Mouse (Mus musculus) brain, embryonic 14.5 days (tissue): ENCODE measurements around the gene Ube2f. TPM values are rescaled to one million over a fixed set of nuclear protein-coding genes. Genes with fewer than 3 reads are reported as not detected.

ENCODE experiments used
- DNase-seq: peaks from one replicate; pipeline ENCODE4 v3.0.0-alpha.2; 2011; ENCODE audit warnings: low read depth
- CTCF ChIP-seq: fragments of 200-500 bp; IDR thresholded peaks from 2 replicates; pipeline ENCODE4 v1.5.1; 2012; ENCODE audit warnings: inconsistent platforms, mild to moderate bottlenecking, moderate library complexity, borderline replicate concordance; ENCODE audit not compliant: insufficient read depth, insufficient read length; ENCODE audit errors: extremely low read depth
- POLR2A ChIP-seq: fragments of 200-500 bp; IDR thresholded peaks from 2 replicates; pipeline ENCODE4 v1.6.1; 2012; ENCODE audit warnings: mild to moderate bottlenecking, inconsistent platforms, borderline replicate concordance; ENCODE audit not compliant: poor library complexity, insufficient read depth, insufficient read length, severe bottlenecking; ENCODE audit errors: extremely low read depth
- polyA plus RNA-seq: library from polyadenylated mRNA; depleted of rRNA; stranded (reverse); fragments of >200 nt; gene quantifications from 2 replicates; pipeline ENCODE4 v1.2.3, GENCODE M21; 2012

Ube2f gene
- polyA plus RNA-seq, 1 experiment, result 45.8 TPM

GRCm38 (mm10) chr1:91240685-91241084, 9.4 kb upstream of the Ube2f start:
- no peak for DNase-seq
- TF ChIP-seq POLR2A, result no peak
- TF ChIP-seq CTCF, result no peak

- TF ChIP-seq CTCF, result no peak
- no peak for TF ChIP-seq POLR2A
- no peak for DNase-seq
These were observed 8.9 kb upstream of the Ube2f start for GRCm38 (mm10) chr1:91241249-91241648.

GRCm38 (mm10) chr1:91248242-91248641, 1.9 kb upstream of the Ube2f start:
- no peak for TF ChIP-seq CTCF
- TF ChIP-seq POLR2A, result no peak
- no peak for DNase-seq

GRCm38 (mm10) chr1:91248970-91249369, 1.1 kb upstream of the Ube2f start:
- no peak for DNase-seq
- TF ChIP-seq CTCF, result no peak
- TF ChIP-seq POLR2A, result no peak

GRCm38 (mm10) chr1:91250415-91251147, 477 bp downstream of the Ube2f start:
- TF ChIP-seq CTCF (no peak), POLR2A (no peak)
- peak; percentile 17 for DNase-seq

- TF ChIP-seq CTCF, result no peak
- no peak for TF ChIP-seq POLR2A
- DNase-seq, result no peak
These were observed 1.1 kb downstream of the Ube2f start for GRCm38 (mm10) chr1:91251148-91251650.

- TF ChIP-seq POLR2A (no peak), CTCF (peak; percentile 40; the same call in 1 of the 2 replicates)
- DNase-seq, result no peak
These were observed 1.8 kb downstream of the Ube2f start for GRCm38 (mm10) chr1:91251927-91252326.

GRCm38 (mm10) chr1:91257918-91258317, 7.8 kb downstream of the Ube2f start:
- TF ChIP-seq POLR2A, result no peak
- TF ChIP-seq CTCF, result no peak

GRCm38 (mm10) chr1:91259794-91260193, 9.7 kb downstream of the Ube2f start:
- TF ChIP-seq POLR2A (no peak), CTCF (no peak)
- no peak for DNase-seq

More at GRCm38 (mm10) chr1:91257918-91258317, 7.8 kb downstream of the Ube2f start:
- DNase-seq, result no peak

- TF ChIP-seq CTCF (no peak), POLR2A (no peak)
- no peak for DNase-seq
These were observed 12.4 kb downstream of the Ube2f start for GRCm38 (mm10) chr1:91262508-91262907.

- DNase-seq, result no peak
- TF ChIP-seq POLR2A (no peak), CTCF (no peak)
These were observed 22.2 kb downstream of the Ube2f start for GRCm38 (mm10) chr1:91272260-91272659.

GRCm38 (mm10) chr1:91276581-91276980, 26.5 kb downstream of the Ube2f start:
- TF ChIP-seq CTCF, result no peak
- TF ChIP-seq POLR2A, result no peak
- no peak for DNase-seq

- no peak for DNase-seq
- no peak for TF ChIP-seq CTCF
- no peak for TF ChIP-seq POLR2A
These were observed 27.4 kb downstream of the Ube2f start for GRCm38 (mm10) chr1:91277480-91277879.
